Mouse (Mus musculus): ENCODE data around the gene Ttc7b.

The Ttc7b gene

GRCm38 (mm10) chr12:100520077-100520793 is 391 bp downstream of the Ttc7b start:
- peak; percentile 73 for DNase-seq (ENCODE audit: low spot score)

- DNase-seq (ENCODE audit: low spot score), result no peak
Observed at GRCm38 (mm10) chr12:100519684-100520076, 946 bp downstream of the Ttc7b start.

GRCm38 (mm10) chr12:100517371-100517770 is 3.3 kb downstream of the Ttc7b start:
- DNase-seq (ENCODE audit: low spot score), result no peak

GRCm38 (mm10) chr12:100516161-100516838 is 4.3 kb downstream of the Ttc7b start:
- no peak for DNase-seq (ENCODE audit: low spot score)

DNA sequence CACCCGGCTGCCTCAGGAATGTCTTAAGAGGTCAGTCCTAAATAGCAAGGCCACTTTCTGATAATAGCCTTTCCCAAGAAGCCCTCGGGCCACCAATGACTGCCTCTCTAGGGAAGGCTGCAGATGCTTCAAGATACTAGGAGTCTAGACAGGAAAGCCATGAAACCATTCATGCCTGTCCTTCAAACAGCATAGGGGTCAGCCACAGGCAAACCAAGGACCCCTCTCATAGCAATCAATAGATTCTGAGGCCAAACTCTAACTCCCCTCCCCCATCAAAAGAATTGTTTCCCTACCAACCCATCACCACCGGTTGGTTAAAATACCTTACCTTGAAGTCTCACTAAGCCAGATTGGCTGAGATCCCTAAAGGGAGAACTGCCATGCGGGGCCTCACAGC is 5.1 kb downstream of the Ttc7b start:
- no peak for DNase-seq (ENCODE audit: low spot score)

GRCm38 (mm10) chr12:100514611-100515010 is 6.0 kb downstream of the Ttc7b start:
- DNase-seq (ENCODE audit: low spot score), result no peak

GRCm38 (mm10) chr12:100513131-100513530 is 7.5 kb downstream of the Ttc7b start:
- no peak for DNase-seq (ENCODE audit: low spot score)

DNA sequence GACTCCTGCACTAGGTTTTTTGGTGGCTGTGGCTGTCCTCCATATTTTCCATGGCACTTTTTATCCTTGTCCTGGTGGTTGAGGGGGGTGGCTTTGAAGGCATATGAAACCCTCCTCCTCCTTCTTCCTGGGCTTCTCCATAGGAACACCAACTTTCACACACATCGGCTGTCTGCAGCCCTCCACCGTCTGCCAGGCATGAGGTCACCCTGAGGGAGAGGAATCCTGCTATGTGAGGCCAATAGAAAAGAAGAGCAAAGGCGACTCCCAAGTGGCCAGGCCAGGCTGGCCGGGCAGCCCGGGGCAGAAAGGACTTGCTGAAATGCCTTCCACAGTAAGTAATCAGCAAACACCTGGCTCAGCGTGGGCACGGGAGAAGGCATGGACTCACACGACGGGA is 8.0 kb downstream of the Ttc7b start:
- no peak for DNase-seq (ENCODE audit: low spot score)

- DNase-seq (ENCODE audit: low spot score), result no peak
Observed at GRCm38 (mm10) chr12:100509615-100510282, 10.9 kb downstream of the Ttc7b start.

DNA sequence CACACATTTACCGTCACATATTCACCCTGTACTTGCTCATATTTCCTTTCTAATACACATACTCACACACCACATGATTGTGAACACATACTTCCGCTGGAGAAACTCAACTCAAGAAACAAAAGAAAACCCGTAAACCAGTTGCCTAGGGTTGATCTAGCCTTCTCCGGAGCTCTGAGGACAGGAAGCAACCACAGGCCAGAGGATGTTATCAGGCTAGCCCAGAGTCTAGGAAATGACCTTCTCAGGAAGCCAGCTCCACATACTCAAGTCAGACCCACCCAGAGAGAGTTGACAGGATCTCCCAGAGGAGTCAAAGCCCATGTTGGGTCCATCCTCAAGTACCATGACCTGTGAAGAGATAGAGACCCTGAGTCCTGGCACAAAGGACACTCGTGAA is 12.0 kb downstream of the Ttc7b start:
- DNase-seq (ENCODE audit: low spot score), result no peak

DNA sequence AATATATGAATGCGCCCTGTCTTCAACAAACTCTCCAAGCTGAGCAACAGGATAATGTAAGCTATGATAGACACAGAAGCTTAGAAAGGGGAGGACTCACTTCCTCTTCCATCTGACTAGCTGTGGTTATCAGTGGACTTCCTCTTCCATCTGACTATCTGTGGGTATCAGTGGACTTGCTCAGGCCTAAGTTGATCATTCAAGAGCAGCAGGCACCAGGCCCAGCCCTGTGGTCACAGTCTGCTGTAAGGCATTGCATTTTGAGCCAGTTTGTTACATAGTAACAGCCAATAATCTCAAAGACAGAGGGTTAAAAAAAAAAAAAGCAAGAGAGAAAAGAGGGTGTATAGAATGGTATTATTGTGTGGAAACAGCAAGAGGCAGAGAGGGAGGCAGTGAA is 15.1 kb downstream of the Ttc7b start:
- DNase-seq (ENCODE audit: low spot score), result no peak

- no peak for DNase-seq (ENCODE audit: low spot score)
Observed at GRCm38 (mm10) chr12:100504585-100504984, 16.0 kb downstream of the Ttc7b start.

GRCm38 (mm10) chr12:100503659-100504058 is 17.0 kb downstream of the Ttc7b start:
- DNase-seq (ENCODE audit: low spot score), result no peak

DNA sequence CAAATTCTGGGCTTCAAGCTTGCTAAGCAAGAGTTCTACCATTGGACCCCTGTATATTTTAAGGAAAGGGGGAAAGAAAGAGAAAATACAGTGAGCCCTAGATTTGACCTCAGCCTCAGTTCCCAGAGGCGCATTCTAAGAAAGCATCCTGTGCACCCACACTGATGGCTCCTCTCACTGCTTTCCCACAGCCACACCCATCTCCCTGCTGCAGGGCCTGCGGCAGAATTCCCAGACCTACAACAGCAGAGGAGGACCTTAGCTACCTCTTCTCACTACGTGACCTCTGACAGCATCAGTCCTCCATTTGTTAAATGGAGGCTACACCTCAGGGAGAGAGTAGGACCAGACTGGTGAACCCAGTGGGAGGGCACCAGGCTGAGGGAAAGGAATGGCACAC is 18.1 kb downstream of the Ttc7b start:
- DNase-seq (ENCODE audit: low spot score), result no peak

DNA sequence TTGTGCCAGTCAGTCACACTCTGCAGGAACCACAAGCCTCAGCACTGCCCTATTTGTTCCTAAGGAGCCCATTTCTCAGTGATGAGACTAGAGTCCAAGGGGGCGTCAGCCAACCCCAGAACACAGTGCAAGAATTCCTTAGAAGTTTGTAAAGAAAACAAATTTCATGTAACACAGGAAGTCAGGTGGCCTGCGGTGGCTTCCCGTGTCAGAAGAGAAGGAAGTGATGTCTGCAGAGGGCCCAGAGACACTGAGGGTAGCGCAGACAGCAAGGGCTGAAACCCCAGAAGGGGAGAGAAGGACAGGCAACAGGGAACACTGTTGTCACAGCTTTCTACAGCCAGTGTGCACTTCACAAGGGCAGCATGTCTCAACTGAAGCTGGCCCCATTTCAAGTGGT is 19.4 kb downstream of the Ttc7b start:
- no peak for DNase-seq (ENCODE audit: low spot score)

DNA sequence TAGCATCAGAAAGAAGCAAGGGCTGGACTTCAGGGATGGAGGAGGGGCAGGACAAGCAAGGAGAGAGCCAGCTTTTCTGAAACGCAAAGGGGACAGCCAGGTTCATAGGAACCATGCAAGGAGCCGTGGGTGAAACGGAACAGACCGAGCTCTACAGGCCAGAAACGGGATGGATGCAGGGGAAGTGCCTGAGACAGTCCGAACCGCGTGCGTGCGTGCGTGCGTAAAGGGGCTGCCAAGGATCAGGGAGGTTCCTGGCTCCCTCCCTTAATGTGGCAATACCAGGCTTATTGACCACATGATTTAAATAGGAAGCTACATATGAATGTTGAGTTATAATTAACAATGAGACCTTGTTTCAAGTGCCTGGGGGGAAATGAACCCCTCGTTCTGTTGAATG is 21.2 kb downstream of the Ttc7b start:
- no peak for DNase-seq (ENCODE audit: low spot score)

DNA sequence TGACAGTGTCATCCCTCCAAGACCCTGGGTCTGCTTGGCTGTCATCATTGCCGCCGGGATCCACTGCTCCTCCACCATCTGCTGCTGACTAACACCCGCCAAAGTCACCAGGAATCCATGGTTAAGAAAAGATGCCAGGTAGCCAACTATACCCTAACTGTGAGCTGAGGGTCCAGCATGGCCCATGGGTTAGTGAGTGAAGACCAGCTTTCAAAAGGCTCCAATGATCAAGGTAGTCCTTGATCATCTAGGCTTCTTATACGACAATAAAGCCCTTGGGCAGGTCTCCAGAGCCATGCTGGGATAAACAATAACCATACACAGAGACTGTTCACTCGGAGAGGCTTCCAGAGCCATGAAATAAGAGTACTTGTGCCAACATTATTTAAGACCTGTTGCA is 22.6 kb downstream of the Ttc7b start:
- DNase-seq (ENCODE audit: low spot score), result no peak

GRCm38 (mm10) chr12:100495083-100495482 is 25.5 kb downstream of the Ttc7b start:
- no peak for DNase-seq (ENCODE audit: low spot score)

GRCm38 (mm10) chr12:100493211-100493610 is 27.4 kb downstream of the Ttc7b start:
- no peak for DNase-seq (ENCODE audit: low spot score)

GRCm38 (mm10) chr12:100492676-100493075 is 27.9 kb downstream of the Ttc7b start:
- DNase-seq (ENCODE audit: low spot score), result no peak

- no peak for DNase-seq (ENCODE audit: low spot score)
Observed at GRCm38 (mm10) chr12:100491967-100492611, 28.5 kb downstream of the Ttc7b start.

DNA sequence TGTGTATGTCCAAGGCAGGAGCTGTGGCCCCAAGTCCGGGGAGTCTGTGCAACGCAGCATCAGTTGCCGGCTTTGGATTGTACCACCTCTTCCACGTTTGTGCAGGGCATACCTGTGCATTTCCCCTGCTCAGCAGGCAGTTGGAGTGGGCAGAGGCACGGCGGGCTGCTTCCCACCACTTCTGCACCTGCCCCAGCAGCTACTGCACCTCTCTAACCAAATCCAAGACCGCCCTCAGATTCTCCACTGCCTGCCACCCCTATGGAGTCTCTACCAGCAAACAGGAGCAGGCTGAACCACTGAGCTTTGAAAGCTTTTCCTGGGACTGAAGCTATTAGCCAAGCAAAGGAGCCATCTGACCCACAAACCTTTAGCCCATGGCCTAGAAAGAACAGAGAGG is 30.8 kb downstream of the Ttc7b start:
- DNase-seq (ENCODE audit: low spot score), result no peak

DNA sequence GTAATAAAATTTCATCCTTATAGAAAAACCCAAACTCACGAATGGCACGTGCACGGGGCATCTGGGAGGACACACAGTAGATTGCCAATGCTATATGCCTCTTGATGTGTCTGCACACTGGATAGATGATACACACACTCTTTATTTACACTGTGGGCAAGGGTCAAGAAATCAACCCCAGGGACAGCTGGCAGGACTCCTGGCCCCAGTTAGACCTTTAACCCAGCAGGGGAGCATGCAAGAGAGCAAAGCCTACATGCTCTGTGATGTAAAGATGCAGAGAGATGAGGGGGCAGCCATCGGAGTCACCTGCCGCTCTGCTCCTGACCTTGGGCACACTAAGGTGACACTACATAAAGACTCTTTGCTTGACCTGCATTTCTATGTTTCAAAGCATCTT is 32.3 kb downstream of the Ttc7b start:
- no peak for DNase-seq (ENCODE audit: low spot score)
